Mouse (Mus musculus): ENCODE data around the gene Krtap7-1.

DNA sequence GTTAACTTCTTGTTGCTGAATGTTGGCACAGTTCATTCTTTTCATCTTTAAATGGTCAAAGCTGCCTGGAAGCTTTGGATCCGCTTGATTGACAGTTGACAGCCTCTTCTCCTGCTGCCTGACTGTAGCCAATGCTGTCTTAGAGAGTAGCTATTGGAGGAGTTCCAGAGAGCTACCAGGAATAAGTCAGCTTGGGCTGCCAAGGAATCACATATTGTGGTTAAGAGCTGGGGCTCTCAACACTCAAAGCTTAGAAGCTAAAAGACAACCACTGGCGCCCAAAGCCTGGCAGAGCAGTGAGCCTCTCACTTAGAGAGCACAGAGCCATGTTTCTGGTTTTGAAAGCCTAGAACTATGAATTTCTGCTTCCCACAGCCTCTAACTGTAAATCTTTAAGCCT is 12.4 kb upstream of the Krtap7-1 start:
- TF ChIP-seq CTCF (IDR thresholded peaks at IDR 0.05; ENCODE audit: low read depth, low read length), result no peak
- no peak for TF ChIP-seq POLR2A (IDR thresholded peaks at IDR 0.05; ENCODE audit: insufficient read depth, low read length)
- no peak for TF ChIP-seq EP300 (IDR thresholded peaks at IDR 0.05; ENCODE audit: insufficient read depth, low read depth, low read length)
